Mouse (Mus musculus): Measurements from ENCODE around the gene Vmp1. TPM values are rescaled to one million over a fixed set of nuclear protein-coding genes. Genes with fewer than 3 reads are reported as not detected.

Vmp1 gene
- polyA plus RNA-seq, 1 experiment, result 30.0 TPM

- TF ChIP-seq POLR2A (IDR thresholded peaks at IDR 0.05; ENCODE audit: low read depth, low read length), result no peak
- no peak for TF ChIP-seq CTCF (IDR thresholded peaks at IDR 0.05; ENCODE audit: extremely low read depth, insufficient read depth, insufficient read length, insufficient replicate concordance)
- H3K4me1 ChIP-seq (ENCODE audit: control insufficient read depth, insufficient read depth, insufficient read length), result peaks cover 4% of the 10 kb centered on the region
- H3K27ac ChIP-seq (ENCODE audit: insufficient read depth, low read length), result peak overlapping the region; percentile 96
- peaks cover 25% of the 10 kb centered on the region for H3K36me3 ChIP-seq (ENCODE audit: control insufficient read depth, insufficient read depth, low read length)
- H3K4me3 ChIP-seq (ENCODE audit: extremely low read depth, insufficient read depth, insufficient read length), result no peak overlapping the region; the same call in 1 of the 2 replicates
- DNase-seq (ENCODE audit: low read depth in 1 of 2, low spot score in 2 of 2), result no peak
- no peaks in the 10 kb centered on the region for H3K27me3 ChIP-seq (ENCODE audit: control insufficient read depth, insufficient read depth, low read length)
- WGBS, result 13% methylated on average over 6 of the region's 6 CpGs
Measured at GRCm38 (mm10) chr11:86717306-86718065, 33.9 kb upstream of the Vmp1 start.

- TF ChIP-seq POLR2A (IDR thresholded peaks at IDR 0.05; ENCODE audit: low read depth, low read length), result no peak
- no peak for TF ChIP-seq CTCF (IDR thresholded peaks at IDR 0.05; ENCODE audit: extremely low read depth, insufficient read depth, insufficient read length, insufficient replicate concordance)
- Histone ChIP-seq H3K4me3 (ENCODE audit: extremely low read depth, insufficient read depth, insufficient read length) (no peak overlapping the region), H3K4me1 (ENCODE audit: control insufficient read depth, insufficient read depth, insufficient read length) (peaks cover 4% of the 10 kb centered on the region), H3K36me3 (ENCODE audit: control insufficient read depth, insufficient read depth, low read length) (peaks cover 33% of the 10 kb centered on the region), H3K27me3 (ENCODE audit: control insufficient read depth, insufficient read depth, low read length) (no peaks in the 10 kb centered on the region), H3K27ac (ENCODE audit: insufficient read depth, low read length) (peak overlapping the region; percentile 24; the same call in 1 of the 2 replicates)
- no peak for DNase-seq (ENCODE audit: low read depth in 1 of 2, low spot score in 2 of 2)
Measured at GRCm38 (mm10) chr11:86714606-86715005, 31.0 kb upstream of the Vmp1 start.

GRCm38 (mm10) chr11:86701151-86701550 lies 17.5 kb upstream of the Vmp1 start:
- Histone ChIP-seq H3K27me3 (ENCODE audit: control insufficient read depth, insufficient read depth, low read length) (no peaks in the 10 kb centered on the region), H3K36me3 (ENCODE audit: control insufficient read depth, insufficient read depth, low read length) (peaks cover 69% of the 10 kb centered on the region)
- WGBS, result 95% methylated on average over 4 of the region's 4 CpGs

GRCm38 (mm10) chr11:86695461-86695860 lies 11.8 kb upstream of the Vmp1 start:
- H3K36me3 ChIP-seq (ENCODE audit: control insufficient read depth, insufficient read depth, low read length), result peaks cover 46% of the 10 kb centered on the region
- H3K27me3 ChIP-seq (ENCODE audit: control insufficient read depth, insufficient read depth, low read length), result no peaks in the 10 kb centered on the region
- no peak for DNase-seq (ENCODE audit: low read depth in 1 of 2, low spot score in 2 of 2)
- TF ChIP-seq POLR2A (IDR thresholded peaks at IDR 0.05; ENCODE audit: low read depth, low read length) (no peak), CTCF (IDR thresholded peaks at IDR 0.05; ENCODE audit: extremely low read depth, insufficient read depth, insufficient read length, insufficient replicate concordance) (no peak)
- 91% methylated on average over 4 of the region's 4 CpGs for WGBS
- no peak overlapping the region for H3K4me3 ChIP-seq (ENCODE audit: extremely low read depth, insufficient read depth, insufficient read length)
- H3K4me1 ChIP-seq (ENCODE audit: control insufficient read depth, insufficient read depth, insufficient read length), result no peaks in the 10 kb centered on the region
- H3K27ac ChIP-seq (ENCODE audit: insufficient read depth, low read length), result no peak overlapping the region

More at GRCm38 (mm10) chr11:86701151-86701550, 17.5 kb upstream of the Vmp1 start:
- no peak for DNase-seq (ENCODE audit: low read depth in 1 of 2, low spot score in 2 of 2)
- no peak for TF ChIP-seq CTCF (IDR thresholded peaks at IDR 0.05; ENCODE audit: extremely low read depth, insufficient read depth, insufficient read length, insufficient replicate concordance)
- no peak for TF ChIP-seq POLR2A (IDR thresholded peaks at IDR 0.05; ENCODE audit: low read depth, low read length)
- H3K4me1 ChIP-seq (ENCODE audit: control insufficient read depth, insufficient read depth, insufficient read length), result no peaks in the 10 kb centered on the region
- no peak overlapping the region for H3K27ac ChIP-seq (ENCODE audit: insufficient read depth, low read length)
- H3K4me3 ChIP-seq (ENCODE audit: extremely low read depth, insufficient read depth, insufficient read length), result no peak overlapping the region

GRCm38 (mm10) chr11:86692546-86692945 lies 8.9 kb upstream of the Vmp1 start:
- 84% methylated on average over 2 of the region's 2 CpGs for WGBS
- H3K27me3 ChIP-seq (ENCODE audit: control insufficient read depth, insufficient read depth, low read length), result no peaks in the 10 kb centered on the region
- H3K4me3 ChIP-seq (ENCODE audit: extremely low read depth, insufficient read depth, insufficient read length), result no peak overlapping the region
- no peak overlapping the region for H3K27ac ChIP-seq (ENCODE audit: insufficient read depth, low read length)
- no peaks in the 10 kb centered on the region for H3K4me1 ChIP-seq (ENCODE audit: control insufficient read depth, insufficient read depth, insufficient read length)
- TF ChIP-seq POLR2A (IDR thresholded peaks at IDR 0.05; ENCODE audit: low read depth, low read length) (no peak), CTCF (IDR thresholded peaks at IDR 0.05; ENCODE audit: extremely low read depth, insufficient read depth, insufficient read length, insufficient replicate concordance) (no peak)
- peaks cover 34% of the 10 kb centered on the region for H3K36me3 ChIP-seq (ENCODE audit: control insufficient read depth, insufficient read depth, low read length)
- DNase-seq (ENCODE audit: low read depth in 1 of 2, low spot score in 2 of 2), result no peak

- TF ChIP-seq CTCF (IDR thresholded peaks at IDR 0.05; ENCODE audit: extremely low read depth, insufficient read depth, insufficient read length, insufficient replicate concordance) (no peak), POLR2A (IDR thresholded peaks at IDR 0.05; ENCODE audit: low read depth, low read length) (no peak)
- Histone ChIP-seq H3K36me3 (ENCODE audit: control insufficient read depth, insufficient read depth, low read length) (peaks cover 30% of the 10 kb centered on the region), H3K27me3 (ENCODE audit: control insufficient read depth, insufficient read depth, low read length) (no peaks in the 10 kb centered on the region), H3K4me3 (ENCODE audit: extremely low read depth, insufficient read depth, insufficient read length) (no peak overlapping the region), H3K27ac (ENCODE audit: insufficient read depth, low read length) (no peak overlapping the region), H3K4me1 (ENCODE audit: control insufficient read depth, insufficient read depth, insufficient read length) (no peaks in the 10 kb centered on the region)
- WGBS, result 63% methylated on average over 2 of the region's 2 CpGs
- peak in 1 of 2 experiments; percentile 19 for DNase-seq (ENCODE audit: low read depth in 1 of 2, low spot score in 2 of 2)
Measured at GRCm38 (mm10) chr11:86691956-86692355, 8.3 kb upstream of the Vmp1 start.

- WGBS, result 96% methylated on average over 3 of the region's 3 CpGs
- DNase-seq (ENCODE audit: low read depth in 1 of 2, low spot score in 2 of 2), result no peak
- H3K27ac ChIP-seq (ENCODE audit: insufficient read depth, low read length), result no peak overlapping the region
- H3K4me3 ChIP-seq (ENCODE audit: extremely low read depth, insufficient read depth, insufficient read length), result no peak overlapping the region
- H3K27me3 ChIP-seq (ENCODE audit: control insufficient read depth, insufficient read depth, low read length), result no peaks in the 10 kb centered on the region
- no peaks in the 10 kb centered on the region for H3K4me1 ChIP-seq (ENCODE audit: control insufficient read depth, insufficient read depth, insufficient read length)
- no peak for TF ChIP-seq POLR2A (IDR thresholded peaks at IDR 0.05; ENCODE audit: low read depth, low read length)
- TF ChIP-seq CTCF (IDR thresholded peaks at IDR 0.05; ENCODE audit: extremely low read depth, insufficient read depth, insufficient read length, insufficient replicate concordance), result no peak
- peaks cover 26% of the 10 kb centered on the region for H3K36me3 ChIP-seq (ENCODE audit: control insufficient read depth, insufficient read depth, low read length)
Measured at GRCm38 (mm10) chr11:86691482-86691881, 7.8 kb upstream of the Vmp1 start.
